Mouse (Mus musculus) mature B cell (primary cell): ENCODE data around the gene Rln1.

Experiments used
- in situ Hi-C: fragments of 300-500 bp; cut with MboI; formaldehyde crosslinking; loops from 2 replicates; pipeline ENCODE4 v1.14.3; 2019

Rln1 gene

DNA sequence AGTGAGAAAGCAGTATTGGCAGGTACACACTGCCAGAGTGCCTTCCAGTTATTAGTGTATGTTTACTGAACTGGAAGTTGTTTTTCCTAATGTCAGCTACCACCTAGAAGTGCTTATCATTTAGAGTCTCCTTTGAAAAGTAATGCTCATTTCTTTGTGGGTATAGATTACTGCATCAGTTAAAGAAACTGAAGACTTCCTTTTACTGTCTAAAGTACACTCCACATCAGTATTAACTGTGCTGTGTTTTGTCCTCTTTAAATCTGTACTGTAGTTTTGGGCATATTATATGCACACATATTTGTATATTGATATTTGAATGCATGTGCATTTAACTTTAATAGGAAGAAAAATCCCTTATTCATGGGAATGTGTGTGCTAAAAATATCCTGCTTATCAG lies 38.3 kb downstream of the Rln1 start:
- in situ Hi-C loops: no loop called here

GRCm38 (mm10) chr19:29294756-29295155 lies 39.7 kb downstream of the Rln1 start:
- in situ Hi-C loops: no loop called here

- in situ Hi-C loops: no loop called here
These were observed 41.9 kb downstream of the Rln1 start for GRCm38 (mm10) chr19:29292546-29292945.

DNA sequence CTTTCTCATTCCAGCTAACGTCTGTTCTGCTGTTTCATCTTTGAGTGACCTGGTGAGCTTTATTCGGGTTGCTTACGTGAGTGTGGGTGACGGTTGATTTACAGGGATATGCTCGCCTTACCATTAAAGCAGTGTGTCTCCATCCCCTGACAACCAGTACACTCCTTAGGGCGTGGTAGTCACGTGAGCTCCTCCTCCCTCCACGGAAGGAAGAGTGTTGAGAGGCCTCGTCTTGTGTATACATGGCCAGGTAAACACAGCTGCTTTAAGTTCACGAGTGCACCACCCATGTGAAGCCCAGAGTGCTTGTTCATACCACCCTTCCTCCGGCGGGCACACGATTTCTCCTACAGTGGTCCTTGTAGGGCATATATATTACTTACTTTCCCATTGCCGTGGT lies 42.9 kb downstream of the Rln1 start:
- in situ Hi-C loops: no loop called here

DNA sequence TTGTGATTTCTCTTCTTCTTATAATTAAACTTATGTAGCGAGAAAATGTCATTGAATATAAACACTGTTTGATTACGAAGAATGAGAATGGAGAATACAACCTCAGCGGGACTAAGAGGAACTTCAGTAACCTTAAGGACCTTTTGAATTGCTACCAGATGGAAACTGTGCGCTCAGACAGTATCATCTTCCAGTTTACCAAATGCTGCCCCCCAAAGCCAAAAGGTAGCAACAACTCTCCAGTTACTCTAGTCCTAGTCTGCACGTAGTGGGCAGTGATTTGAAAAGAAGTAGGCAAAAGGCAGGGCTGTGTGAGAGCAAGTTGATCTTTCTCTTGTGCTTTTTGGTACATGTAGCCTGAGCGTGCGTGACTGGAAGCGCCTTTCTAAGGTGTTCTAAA lies 46.6 kb downstream of the Rln1 start:
- in situ Hi-C loops: no loop called here

DNA sequence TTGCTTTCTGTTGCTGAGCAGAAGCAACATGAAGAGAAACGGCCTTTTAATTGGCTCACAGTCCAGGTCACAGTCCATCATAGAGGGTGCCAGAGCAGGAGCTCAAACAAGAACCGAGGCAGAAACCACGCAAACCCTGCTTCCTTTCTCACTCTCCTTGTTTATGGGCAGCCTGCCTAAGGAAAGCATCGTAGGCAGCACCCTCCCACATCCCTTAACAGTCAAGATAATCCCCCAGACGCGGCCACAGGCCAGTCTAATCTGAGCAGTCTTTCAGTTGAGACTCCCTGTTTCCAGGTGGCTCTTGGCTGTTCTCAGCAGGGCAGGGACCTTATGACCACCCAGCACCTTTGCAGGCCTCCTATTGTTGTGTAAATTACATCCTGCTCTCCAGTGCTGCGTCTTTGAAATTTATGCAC lies 49.0 kb downstream of the Rln1 start:
- in situ Hi-C loops: no loop called here
